Mouse (Mus musculus): Measurements from ENCODE around the gene Gnai2. TPM values are rescaled to one million over a fixed set of nuclear protein-coding genes. Genes with fewer than 3 reads are reported as not detected.
A peak's percentile ranks its signal among the peaks of the same experiment; 100 is the strongest.

Gene Gnai2
- polyA plus RNA-seq, 1 experiment from 2014 or later: 153 TPM

- WGBS (ENCODE audit: insufficient replicate concordance): 78% methylated on average over 8 of the region's 8 CpGs
- H3K9me3 ChIP-seq (replicated peaks; ENCODE audit: control insufficient read depth, low read length): no peaks in the 10 kb centered on the region
- no peak for ATAC-seq (ENCODE audit: low read depth)
- H3K4me3 ChIP-seq (ENCODE audit: low read depth, low read length): no peak overlapping the region
- no peaks in the 10 kb centered on the region for H3K27me3 ChIP-seq (ENCODE audit: control insufficient read depth, insufficient read depth, low read depth, low read length)
- no peak overlapping the region for H3K9ac ChIP-seq (ENCODE audit: low read depth, low read length)
- H3K36me3 ChIP-seq (ENCODE audit: control insufficient read depth, insufficient read depth): peaks cover 53% of the 10 kb centered on the region
- H3K4me1 ChIP-seq (ENCODE audit: control insufficient read depth, low read depth, low read length): peaks cover 20% of the 10 kb centered on the region
- H3K27ac ChIP-seq (ENCODE audit: low read length): no peak overlapping the region
- H3K4me2 ChIP-seq (ENCODE audit: low read depth, low read length): no peak overlapping the region
These were observed 40.7 kb downstream of the Gnai2 start for GRCm38 (mm10) chr9:107594281-107595062.

DNA sequence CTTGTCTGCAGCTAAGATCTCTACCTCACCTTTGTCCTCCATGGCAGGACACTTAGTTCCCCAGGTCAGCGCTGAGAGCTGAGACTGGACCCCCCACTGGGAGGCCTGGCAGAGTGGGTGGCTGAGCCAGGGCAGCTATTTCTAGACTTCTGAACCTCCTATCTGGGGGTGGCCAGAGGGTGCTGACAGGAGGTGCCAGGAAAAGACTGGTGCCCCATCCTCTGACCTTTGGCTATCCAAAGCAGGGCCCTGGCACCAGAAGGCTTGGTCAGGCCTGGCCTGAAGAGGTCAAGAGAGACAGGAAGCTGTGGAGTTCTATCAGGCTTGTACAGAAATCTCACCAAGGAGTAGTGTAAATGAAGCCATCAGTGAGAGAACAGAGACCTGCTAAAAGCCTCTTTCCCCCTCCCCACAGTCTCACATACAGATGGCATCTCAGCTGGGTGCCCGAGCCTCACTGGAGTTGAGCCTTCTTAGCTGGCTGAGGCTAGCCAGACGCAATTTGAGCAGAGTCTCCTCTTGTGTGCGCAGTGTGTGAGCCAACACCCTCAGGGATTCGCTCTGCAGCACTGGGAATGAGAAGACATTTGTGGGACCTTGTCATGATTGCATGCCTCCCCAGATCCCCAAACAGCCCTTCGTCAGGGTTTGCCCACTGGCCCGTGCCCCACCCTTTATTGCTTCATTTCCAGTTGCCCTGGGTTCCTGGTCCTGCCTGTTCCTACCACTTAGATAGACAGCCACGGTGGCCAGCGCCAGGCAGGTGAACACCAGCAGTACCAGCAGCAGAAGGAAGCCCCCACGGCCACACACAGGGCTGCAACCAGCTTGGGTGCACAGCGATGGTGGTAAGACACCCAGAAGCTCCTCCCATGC, 41.8 kb downstream of the Gnai2 start:
- Histone ChIP-seq H3K9me3 (replicated peaks; ENCODE audit: control insufficient read depth, low read length) (no peaks in the 10 kb centered on the region), H3K4me1 (ENCODE audit: control insufficient read depth, low read depth, low read length) (peaks cover 25% of the 10 kb centered on the region), H3K9ac (ENCODE audit: low read depth, low read length) (no peak overlapping the region), H3K4me3 (ENCODE audit: low read depth, low read length) (no peak overlapping the region), H3K36me3 (ENCODE audit: control insufficient read depth, insufficient read depth) (peaks cover 53% of the 10 kb centered on the region), H3K27ac (ENCODE audit: low read length) (no peak overlapping the region; the same call in 1 of the 2 replicates), H3K4me2 (ENCODE audit: low read depth, low read length) (no peak overlapping the region), H3K27me3 (ENCODE audit: control insufficient read depth, insufficient read depth, low read depth, low read length) (no peaks in the 10 kb centered on the region)
- WGBS (ENCODE audit: insufficient replicate concordance): 84% methylated on average over 11 of the region's 11 CpGs
- no peak for ATAC-seq (ENCODE audit: low read depth)

DNA sequence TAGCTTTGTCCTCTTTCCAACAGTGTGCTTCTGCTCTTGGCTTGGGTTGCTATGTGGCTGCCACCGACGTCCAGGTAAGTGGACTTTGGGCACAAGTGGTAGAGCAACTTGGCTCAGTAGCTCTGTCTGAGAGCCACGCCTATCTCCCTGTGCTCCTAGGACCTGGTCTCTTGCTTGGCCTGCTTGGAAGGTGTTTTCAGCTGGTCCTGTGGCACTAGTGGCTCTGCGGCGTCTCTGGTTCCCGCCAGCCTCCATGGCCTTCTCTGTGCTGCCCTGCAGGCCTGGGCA, 44.5 kb downstream of the Gnai2 start:
- Histone ChIP-seq H3K9me3 (replicated peaks; ENCODE audit: control insufficient read depth, low read length) (no peaks in the 10 kb centered on the region), H3K4me3 (ENCODE audit: low read depth, low read length) (peak overlapping the region; percentile 91), H3K4me1 (ENCODE audit: control insufficient read depth, low read depth, low read length) (peaks cover 33% of the 10 kb centered on the region), H3K27ac (ENCODE audit: low read length) (peak overlapping the region; percentile 94), H3K27me3 (ENCODE audit: control insufficient read depth, insufficient read depth, low read depth, low read length) (no peaks in the 10 kb centered on the region), H3K36me3 (ENCODE audit: control insufficient read depth, insufficient read depth) (peaks cover 53% of the 10 kb centered on the region), H3K9ac (ENCODE audit: low read depth, low read length) (peak overlapping the region; percentile 14; the same call in 1 of the 2 replicates), H3K4me2 (ENCODE audit: low read depth, low read length) (peak overlapping the region; percentile 83)
- 89% methylated on average over 6 of the region's 6 CpGs for WGBS (ENCODE audit: insufficient replicate concordance)
- ATAC-seq (ENCODE audit: low read depth): no peak

- peak; percentile 22 for ATAC-seq (ENCODE audit: low read depth)
- Histone ChIP-seq H3K4me3 (ENCODE audit: low read depth, low read length) (peak overlapping the region; percentile 91), H3K9me3 (replicated peaks; ENCODE audit: control insufficient read depth, low read length) (no peaks in the 10 kb centered on the region), H3K36me3 (ENCODE audit: control insufficient read depth, insufficient read depth) (peaks cover 53% of the 10 kb centered on the region), H3K4me2 (ENCODE audit: low read depth, low read length) (peak overlapping the region; percentile 83), H3K9ac (ENCODE audit: low read depth, low read length) (peak overlapping the region; percentile 93), H3K27ac (ENCODE audit: low read length) (peak overlapping the region; percentile 94), H3K4me1 (ENCODE audit: control insufficient read depth, low read depth, low read length) (peaks cover 37% of the 10 kb centered on the region), H3K27me3 (ENCODE audit: control insufficient read depth, insufficient read depth, low read depth, low read length) (no peaks in the 10 kb centered on the region)
- 59% methylated on average over 25 of the region's 25 CpGs for WGBS (ENCODE audit: insufficient replicate concordance)
These were observed 45.0 kb downstream of the Gnai2 start for GRCm38 (mm10) chr9:107590058-107590772.

DNA sequence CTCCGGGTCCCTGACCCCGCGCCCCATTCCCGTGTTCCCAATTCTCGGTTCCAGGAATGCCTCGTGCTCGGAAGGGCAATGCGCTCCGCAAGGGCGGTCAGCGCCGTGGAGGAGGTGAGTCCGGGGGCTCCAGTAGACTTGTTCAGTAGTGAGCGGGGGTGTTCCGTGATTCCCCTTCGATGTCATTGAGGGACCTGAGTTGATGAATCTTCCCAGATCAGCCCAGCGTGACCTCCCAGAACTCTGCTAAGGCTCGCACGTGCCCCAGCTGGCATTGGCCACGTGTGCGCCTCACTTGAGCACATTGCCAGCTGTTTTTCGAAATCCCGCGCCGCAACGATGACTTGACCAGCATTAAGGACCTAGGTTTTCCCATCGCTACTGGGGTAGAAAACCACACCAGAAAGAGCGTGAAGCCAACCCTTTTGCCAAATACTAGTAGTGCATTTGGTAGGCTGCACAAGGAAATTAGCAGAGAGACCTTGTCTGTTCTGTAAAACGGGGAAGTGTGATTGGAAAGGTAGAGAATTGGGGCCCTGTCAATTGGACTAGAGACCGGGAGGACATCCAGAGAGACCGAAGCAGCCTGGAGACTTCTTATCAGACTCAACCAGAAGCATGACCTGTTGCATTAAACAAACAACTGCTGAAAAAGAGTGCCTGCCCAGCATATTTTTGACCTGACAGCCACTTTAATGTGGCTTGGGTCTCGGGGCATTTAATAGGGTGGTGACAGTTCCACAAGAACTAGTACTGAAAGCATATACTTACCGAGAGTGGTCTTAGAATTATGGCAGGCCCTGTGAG, 47.1 kb downstream of the Gnai2 start:
- Histone ChIP-seq H3K4me3 (ENCODE audit: low read depth, low read length) (peak overlapping the region; percentile 91), H3K4me2 (ENCODE audit: low read depth, low read length) (peak overlapping the region; percentile 83), H3K4me1 (ENCODE audit: control insufficient read depth, low read depth, low read length) (peaks cover 37% of the 10 kb centered on the region), H3K9ac (ENCODE audit: low read depth, low read length) (peak overlapping the region; percentile 93), H3K36me3 (ENCODE audit: control insufficient read depth, insufficient read depth) (peaks cover 39% of the 10 kb centered on the region), H3K27me3 (ENCODE audit: control insufficient read depth, insufficient read depth, low read depth, low read length) (no peaks in the 10 kb centered on the region), H3K9me3 (replicated peaks; ENCODE audit: control insufficient read depth, low read length) (no peaks in the 10 kb centered on the region), H3K27ac (ENCODE audit: low read length) (peak overlapping the region; percentile 94)
- ATAC-seq (ENCODE audit: low read depth): peak; percentile 22
- WGBS (ENCODE audit: insufficient replicate concordance): under 1% methylated on average over 33 of the region's 33 CpGs

DNA sequence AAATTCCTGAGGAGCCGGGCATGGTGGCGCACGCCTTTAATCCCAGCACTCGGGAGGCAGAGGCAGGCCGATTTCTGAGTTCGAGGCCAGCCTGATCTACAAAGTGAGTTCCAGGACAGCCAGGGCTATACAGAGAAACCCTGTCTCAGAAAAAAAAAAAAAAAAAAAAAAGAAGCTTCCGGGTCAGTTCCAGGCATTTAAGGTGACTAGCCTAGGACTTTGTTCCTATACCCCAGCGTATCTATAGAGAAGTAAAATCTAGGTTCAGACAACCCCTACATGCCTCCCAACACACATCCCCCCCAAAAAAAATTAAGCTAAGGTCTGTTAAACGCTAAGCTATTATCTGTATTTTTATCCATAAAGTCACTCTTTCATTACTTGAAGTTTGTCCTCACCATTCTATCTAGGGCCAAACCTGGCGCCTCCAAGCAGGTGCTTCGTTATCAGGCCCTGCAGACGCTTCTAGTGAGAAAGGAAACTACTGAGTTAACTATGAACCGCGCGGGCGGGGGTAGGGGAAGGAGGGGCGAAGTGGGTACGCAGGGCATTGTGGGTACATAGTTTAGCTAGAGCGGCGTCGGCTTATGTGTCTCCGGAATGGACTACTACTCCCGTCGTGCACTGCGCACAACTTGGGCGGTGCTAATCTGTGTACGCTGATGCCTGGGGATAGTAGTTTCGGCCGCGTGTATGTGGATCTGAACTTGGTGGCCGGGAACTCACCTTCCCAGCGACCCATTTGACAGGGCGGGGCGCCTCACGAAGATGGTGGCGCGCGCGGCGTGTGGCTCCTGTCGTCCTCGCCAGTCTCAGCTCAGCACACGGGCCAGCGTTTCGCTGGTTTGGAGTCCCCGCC, 48.0 kb downstream of the Gnai2 start, which contains the start of gene Ifrd2:
Gene Ifrd2, plus strand, starts transcription at position 669 of the 859 bp plus-strand sequence.
- Histone ChIP-seq H3K9me3 (replicated peaks; ENCODE audit: control insufficient read depth, low read length) (no peaks in the 10 kb centered on the region), H3K4me1 (ENCODE audit: control insufficient read depth, low read depth, low read length) (peaks cover 44% of the 10 kb centered on the region), H3K27me3 (ENCODE audit: control insufficient read depth, insufficient read depth, low read depth, low read length) (no peaks in the 10 kb centered on the region), H3K36me3 (ENCODE audit: control insufficient read depth, insufficient read depth) (peaks cover 32% of the 10 kb centered on the region), H3K27ac (ENCODE audit: low read length) (peak within 1 kb of the TSS; percentile 94), H3K4me2 (ENCODE audit: low read depth, low read length) (peak within 1 kb of the TSS; percentile 83), H3K9ac (ENCODE audit: low read depth, low read length) (peak within 1 kb of the TSS; percentile 93), H3K4me3 (ENCODE audit: low read depth, low read length) (peak within 1 kb of the TSS; percentile 91)
- 6% methylated on average over 46 of the region's 46 CpGs for WGBS (ENCODE audit: insufficient replicate concordance)
- ATAC-seq (ENCODE audit: low read depth): peak; percentile 92

- Histone ChIP-seq H3K4me2 (ENCODE audit: low read depth, low read length) (peak overlapping the region; percentile 68), H3K4me3 (ENCODE audit: low read depth, low read length) (peak overlapping the region; percentile 59), H3K27ac (ENCODE audit: low read length) (peak overlapping the region; percentile 93), H3K9me3 (replicated peaks; ENCODE audit: control insufficient read depth, low read length) (no peaks in the 10 kb centered on the region), H3K9ac (ENCODE audit: low read depth, low read length) (peak overlapping the region; percentile 48), H3K27me3 (ENCODE audit: control insufficient read depth, insufficient read depth, low read depth, low read length) (no peaks in the 10 kb centered on the region), H3K4me1 (ENCODE audit: control insufficient read depth, low read depth, low read length) (peaks cover 51% of the 10 kb centered on the region), H3K36me3 (ENCODE audit: control insufficient read depth, insufficient read depth) (peaks cover 25% of the 10 kb centered on the region)
- WGBS (ENCODE audit: insufficient replicate concordance): 78% methylated on average over 5 of the region's 5 CpGs
- ATAC-seq (ENCODE audit: low read depth): no peak
These were observed 48.7 kb downstream of the Gnai2 start for GRCm38 (mm10) chr9:107586504-107586903.
